Mouse (Mus musculus): Measurements from ENCODE around the gene Hist1h2bk.

DNA sequence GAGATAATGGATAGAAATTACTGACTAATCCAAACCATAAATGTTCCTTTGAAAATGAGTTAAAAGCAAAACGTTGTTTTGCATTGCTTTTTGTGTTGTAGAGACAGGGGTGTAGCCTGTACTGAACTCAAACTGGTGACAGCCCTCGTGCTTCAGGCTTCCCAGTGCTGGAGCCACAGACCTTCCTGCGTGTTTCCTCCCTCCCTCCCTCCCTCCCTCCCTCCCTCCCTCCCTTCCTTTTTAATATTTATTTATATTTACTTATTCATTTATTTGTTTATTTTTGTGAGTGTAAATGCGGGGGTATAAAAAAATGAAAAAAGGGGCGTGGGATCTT is 15.8 kb downstream of the Hist1h2bk start:
- TF ChIP-seq CTCF (IDR thresholded peaks at IDR 0.05; ENCODE audit: low read depth, low read length) (no peak), GATA1 (IDR thresholded peaks at IDR 0.05; ENCODE audit: borderline replicate concordance, low read length) (no peak), POLR2AphosphoS5 (IDR thresholded peaks at IDR 0.05; ENCODE audit: insufficient replicate concordance, low read depth, low read length) (no peak)
